ENCODE assay signal across 26 mouse cellular contexts in the genomic region with DNA sequence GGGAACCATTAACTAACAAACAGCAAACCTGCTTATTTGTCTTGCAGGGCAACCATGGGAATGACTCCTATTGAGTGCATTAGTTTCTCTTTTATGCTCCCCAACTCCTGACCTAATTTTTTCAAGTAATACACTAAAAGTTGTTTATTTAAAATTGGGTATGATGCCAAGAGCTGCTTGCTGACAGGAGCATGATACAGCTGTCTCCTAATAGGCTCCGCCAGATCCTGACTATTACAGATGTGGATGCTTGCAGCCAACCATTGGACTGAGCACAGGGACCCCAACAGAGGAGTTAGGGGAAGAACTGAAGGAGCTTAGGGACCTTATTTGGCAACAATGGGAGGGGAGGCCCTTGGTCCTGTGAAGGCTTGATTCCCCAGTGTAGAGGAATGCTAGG.
"Had no signal": no experiment of that assay in that cellular context is flagged by ENCODE, and none has a peak within 500 bp of the region (broad histone marks: within the 10 kb centered on the region; RNA-seq: fewer than 3 reads in every experiment).

No protein-coding gene starts in this region.

- H3K27me3 ChIP-seq: heart, embryonic 13.5 days; heart, embryonic 15.5 days; hindbrain, embryonic 12.5 days; intestine, embryonic 15.5 days; kidney, embryonic 15.5 days; limb, embryonic 12.5 days had no signal

- H3K4me1 ChIP-seq: heart, embryonic 13.5 days; heart, embryonic 15.5 days; hindbrain, embryonic 12.5 days; intestine, embryonic 15.5 days; kidney, embryonic 15.5 days; limb, embryonic 10.5 days; limb, embryonic 12.5 days had no signal

- DNase-seq: gastrocnemius, postnatal 14 days; gastrocnemius, postnatal 36 days; heart, adult 11 months; heart, adult 2 months; heart, postnatal 14 days; heart, postnatal 36 days; kidney, adult 11 months; kidney, adult 2 months; kidney, adult 9 months; kidney, postnatal 14 days; kidney, postnatal 36 days had no signal

- H3K9me3 ChIP-seq: heart, embryonic 13.5 days; heart, embryonic 15.5 days; hindbrain, embryonic 12.5 days; intestine, embryonic 15.5 days; kidney, embryonic 15.5 days; limb, embryonic 10.5 days; limb, embryonic 12.5 days had no signal

- ATAC-seq: forebrain, embryonic 16.5 days; hindbrain, embryonic 16.5 days; inflammation-experienced regulatory T-cells, adult 6 months; intestine, embryonic 15.5 days had no signal

- H3K36me3 ChIP-seq: heart, embryonic 13.5 days; heart, embryonic 15.5 days; hindbrain, embryonic 12.5 days; intestine, embryonic 15.5 days; kidney, embryonic 15.5 days; limb, embryonic 10.5 days; limb, embryonic 12.5 days had no signal

- H3K27ac ChIP-seq: heart, adult 2 months; heart, embryonic 13.5 days; heart, embryonic 15.5 days; hindbrain, embryonic 12.5 days; hindbrain, embryonic 14.5 days; intestine, embryonic 15.5 days; kidney, embryonic 15.5 days; kidney, postnatal 0 days; layer of hippocampus, adult 2 months; left cerebral cortex, adult 2 months; limb, embryonic 10.5 days; limb, embryonic 12.5 days had no signal

- H3K4me3 ChIP-seq: heart, adult 2 months; heart, embryonic 13.5 days; heart, embryonic 15.5 days; hindbrain, embryonic 12.5 days; intestine, embryonic 15.5 days; kidney, embryonic 15.5 days; layer of hippocampus, adult 2 months; left cerebral cortex, adult 2 months; limb, embryonic 10.5 days; limb, embryonic 12.5 days had no signal

- H3K9ac ChIP-seq: heart, embryonic 13.5 days; heart, embryonic 15.5 days; hindbrain, embryonic 12.5 days; hindbrain, embryonic 14.5 days; intestine, embryonic 15.5 days; kidney, embryonic 15.5 days; limb, embryonic 12.5 days had no signal

- H3K4me2 ChIP-seq: heart, embryonic 11.5 days; heart, embryonic 13.5 days; heart, embryonic 15.5 days; hindbrain, embryonic 12.5 days; hindbrain, embryonic 14.5 days; intestine, embryonic 15.5 days; kidney, embryonic 15.5 days; limb, embryonic 12.5 days had no signal
